Mouse (Mus musculus): ENCODE results near the gene Ficd.

The Ficd gene

GRCm38 (mm10) chr5:113730641-113731121 is 4.9 kb upstream of the Ficd start:
- DNase-seq: no peak

GRCm38 (mm10) chr5:113731174-113731573 is 4.4 kb upstream of the Ficd start:
- DNase-seq: no peak

GRCm38 (mm10) chr5:113732182-113732581 is 3.4 kb upstream of the Ficd start:
- peak; percentile 70 for DNase-seq

GRCm38 (mm10) chr5:113734376-113734775 is 1.2 kb upstream of the Ficd start:
- DNase-seq: no peak

- DNase-seq: no peak
Measured at GRCm38 (mm10) chr5:113735023-113735344, 619 bp upstream of the Ficd start.

GRCm38 (mm10) chr5:113736113-113736502 is 505 bp downstream of the Ficd start:
- no peak for DNase-seq

- DNase-seq: no peak
Measured at GRCm38 (mm10) chr5:113736522-113737164, 1.0 kb downstream of the Ficd start.

- no peak for DNase-seq
Measured at GRCm38 (mm10) chr5:113737607-113738237, 2.1 kb downstream of the Ficd start.

GRCm38 (mm10) chr5:113747629-113748028 is 12.0 kb downstream of the Ficd start:
- DNase-seq: no peak

GRCm38 (mm10) chr5:113748556-113749331 is 13.1 kb downstream of the Ficd start:
- DNase-seq: no peak

- DNase-seq: no peak
Measured at GRCm38 (mm10) chr5:113751521-113752157, 16.0 kb downstream of the Ficd start.

GRCm38 (mm10) chr5:113755347-113756030 is 19.9 kb downstream of the Ficd start:
- no peak for DNase-seq

- DNase-seq: no peak
Measured at GRCm38 (mm10) chr5:113761585-113761984, 26.0 kb downstream of the Ficd start.

GRCm38 (mm10) chr5:113764426-113764825 is 28.8 kb downstream of the Ficd start:
- no peak for DNase-seq

GRCm38 (mm10) chr5:113765641-113766526 is 30.3 kb downstream of the Ficd start:
- no peak for DNase-seq

- no peak for DNase-seq
Measured at GRCm38 (mm10) chr5:113768806-113769205, 33.2 kb downstream of the Ficd start.

- peak; percentile 86 for DNase-seq
Measured at GRCm38 (mm10) chr5:113771213-113772162, 35.9 kb downstream of the Ficd start.

GRCm38 (mm10) chr5:113772450-113772895 is 36.9 kb downstream of the Ficd start, which contains the start of the genes Sart3 and Iscu:
Gene Sart3, minus strand, starts transcription at chr5:113772510.
Gene Iscu, plus strand, starts transcription at chr5:113772748.
- DNase-seq: peak; percentile 93

- DNase-seq: no peak
Measured at GRCm38 (mm10) chr5:113772905-113773519, 37.4 kb downstream of the Ficd start.

GRCm38 (mm10) chr5:113773664-113774063 is 38.1 kb downstream of the Ficd start:
- peak; percentile 72 for DNase-seq

All from cerebellum, adult 11 months (tissue).